Mouse (Mus musculus) G1E (cell line): ENCODE measurements at regions not wholly inside any gene's neighbourhood (a gene's known extent, or its start where the extent isn't known, plus 50 kb on each side); places are given as distances from the start of the nearest gene placed in this dataset.

ENCODE experiments used
- ATAC-seq: 2 replicates; pipeline ENCODE4 v1.8.0; 2016; ENCODE audit warnings: mild to moderate bottlenecking; ENCODE audit not compliant: insufficient number of reproducible peaks, poor library complexity, low FRiP score, severe bottlenecking; ENCODE audit errors: extremely low read depth
- DNase-seq: peaks from one replicate; pipeline ENCODE4 v3.0.0; 2012; ENCODE audit warnings: low spot score
- H3K27me3 ChIP-seq: 2 replicates; pipeline ENCODE4 v1.6.1; 2012; ENCODE audit warnings: mild to moderate bottlenecking, low read length, inconsistent platforms; ENCODE audit not compliant: insufficient read depth
- H3K36me3 ChIP-seq: replicated peaks from 2 replicates; pipeline ENCODE3; 2012; ENCODE audit warnings: mild to moderate bottlenecking, inconsistent platforms
- H3K4me1 ChIP-seq: 2 replicates; pipeline ENCODE4 v1.6.1; 2012; ENCODE audit warnings: low read depth, low read length, inconsistent platforms, mixed read lengths; ENCODE audit not compliant: insufficient read depth
- H3K4me3 ChIP-seq: 2 replicates; pipeline ENCODE4 v1.5.1; 2012; ENCODE audit warnings: low read depth, mild to moderate bottlenecking, inconsistent platforms, low read length, moderate library complexity, mixed read lengths
- H3K9me3 ChIP-seq: replicated peaks from 2 replicates; pipeline ENCODE4 v1.6.1; 2012; ENCODE audit warnings: inconsistent platforms
- CTCF ChIP-seq: IDR thresholded peaks from 2 replicates; pipeline ENCODE4 v1.5.1; 2012; ENCODE audit warnings: low read depth, low read length, inconsistent platforms, mixed read lengths
- GATA1 ChIP-seq: IDR thresholded peaks from 2 replicates; pipeline ENCODE4 v1.6.1; 2012; ENCODE audit warnings: borderline replicate concordance, low read length, inconsistent platforms, mixed read lengths
- GATA2 ChIP-seq: IDR thresholded peaks from 2 replicates; pipeline ENCODE4 v1.6.1; 2012; ENCODE audit warnings: low read depth, low read length, inconsistent platforms, borderline replicate concordance
- POLR2AphosphoS5 ChIP-seq: IDR thresholded peaks from 2 replicates; pipeline ENCODE4 v1.6.1; 2012; ENCODE audit warnings: low read depth, low read length, inconsistent platforms; ENCODE audit not compliant: insufficient replicate concordance
- TAL1 ChIP-seq: conservative IDR thresholded peaks from 2 replicates; pipeline ENCODE4 v1.6.1; 2012; ENCODE audit warnings: low read depth, low read length, inconsistent platforms, mixed read lengths

GRCm38 (mm10) chr15:74296277-74296676, 339.9 kb downstream of the Mroh4 start:
- H3K36me3 ChIP-seq: no peaks in the 10 kb centered on the region
- H3K4me1 ChIP-seq: no peaks in the 10 kb centered on the region
- TF ChIP-seq TAL1: no peak
- no peak for TF ChIP-seq GATA1
- TF ChIP-seq GATA2: no peak
- no peak for TF ChIP-seq CTCF
- no peak for TF ChIP-seq POLR2AphosphoS5
- peaks cover 94% of the 10 kb centered on the region for H3K9me3 ChIP-seq
- ATAC-seq (no peak), DNase-seq (no peak)
- no peak overlapping the region for H3K4me3 ChIP-seq
- H3K27me3 ChIP-seq: no peaks in the 10 kb centered on the region

DNA sequence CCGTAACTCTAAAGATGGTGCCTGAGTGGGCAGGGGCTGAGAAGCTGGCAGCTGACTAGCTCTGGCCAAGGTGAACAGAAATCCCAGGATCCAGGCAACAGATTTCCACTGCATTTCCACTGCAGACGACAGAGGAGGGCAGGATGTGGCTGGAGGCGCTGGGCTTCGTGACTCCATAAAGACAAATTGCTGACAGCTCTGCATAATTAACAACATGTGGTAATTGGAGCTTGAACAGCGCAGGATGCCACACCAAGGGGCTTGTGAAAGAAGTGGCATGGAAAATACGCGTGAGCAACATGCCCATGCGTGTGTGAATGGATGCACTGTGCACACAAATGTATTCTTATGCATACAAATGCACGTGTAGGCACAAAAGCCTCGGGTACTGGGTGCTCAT, 341.5 kb downstream of the Mroh4 start:
- DNase-seq (no peak), ATAC-seq (no peak)
- H3K4me1 ChIP-seq: no peaks in the 10 kb centered on the region
- H3K4me3 ChIP-seq: no peak overlapping the region; the same call in 1 of the 2 replicates
- TF ChIP-seq POLR2AphosphoS5 (no peak), GATA2 (no peak), TAL1 (no peak), GATA1 (no peak), CTCF (no peak)
- H3K27me3 ChIP-seq: no peaks in the 10 kb centered on the region
- H3K9me3 ChIP-seq: peaks cover 93% of the 10 kb centered on the region
- no peaks in the 10 kb centered on the region for H3K36me3 ChIP-seq

DNA sequence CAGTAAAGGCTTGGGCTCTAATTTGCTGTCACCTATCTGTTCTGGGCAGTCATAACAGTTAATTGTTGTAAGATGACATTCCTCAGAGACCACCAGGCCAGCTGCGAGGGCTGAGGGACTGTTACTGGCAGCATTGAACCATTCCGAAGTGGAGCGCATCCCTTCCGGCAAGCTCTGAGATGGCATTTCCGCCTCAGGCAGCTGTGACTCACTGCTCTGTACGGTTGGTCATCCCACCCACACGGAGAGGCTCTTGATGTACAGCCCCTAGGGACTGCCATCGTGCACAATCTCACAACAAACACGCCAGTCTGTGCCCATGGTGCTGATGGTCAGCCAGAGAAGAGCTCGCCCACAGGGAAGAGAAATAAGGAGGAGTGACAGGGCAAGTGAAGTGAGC, 342.0 kb downstream of the Mroh4 start:
- Histone ChIP-seq H3K4me1 (no peaks in the 10 kb centered on the region), H3K36me3 (no peaks in the 10 kb centered on the region), H3K27me3 (no peaks in the 10 kb centered on the region), H3K4me3 (no peak overlapping the region; the same call in 1 of the 2 replicates), H3K9me3 (peaks cover 93% of the 10 kb centered on the region)
- no peak for DNase-seq
- TF ChIP-seq GATA1 (no peak), POLR2AphosphoS5 (no peak), TAL1 (no peak), CTCF (no peak), GATA2 (no peak)
- ATAC-seq: no peak

DNA sequence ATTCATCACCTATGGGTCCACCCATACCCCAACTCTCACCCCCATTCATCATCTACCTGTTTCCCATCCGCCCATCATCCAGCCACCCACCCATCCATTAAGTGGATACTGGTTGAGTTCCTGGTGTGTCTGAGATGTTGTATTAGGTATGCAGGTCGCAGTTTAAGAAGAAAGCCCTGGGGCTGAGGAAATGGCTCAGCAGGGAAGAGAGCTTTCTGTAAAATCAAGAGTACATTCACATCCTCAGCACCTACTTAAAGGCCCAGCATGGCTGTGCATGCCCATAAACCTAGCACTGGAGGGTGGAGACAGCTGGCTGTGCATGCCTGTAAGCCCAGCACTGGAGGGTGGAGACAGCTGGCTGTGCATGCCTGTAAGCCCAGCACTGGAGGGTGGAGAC, 348.7 kb downstream of the Mroh4 start:
- no peak for DNase-seq
- no peaks in the 10 kb centered on the region for H3K36me3 ChIP-seq
- H3K4me3 ChIP-seq: no peak overlapping the region
- no peaks in the 10 kb centered on the region for H3K27me3 ChIP-seq
- H3K9me3 ChIP-seq: peaks cover 94% of the 10 kb centered on the region
- no peak for ATAC-seq
- TF ChIP-seq GATA2 (no peak), CTCF (no peak), GATA1 (no peak), POLR2AphosphoS5 (no peak), TAL1 (no peak)
- no peaks in the 10 kb centered on the region for H3K4me1 ChIP-seq

DNA sequence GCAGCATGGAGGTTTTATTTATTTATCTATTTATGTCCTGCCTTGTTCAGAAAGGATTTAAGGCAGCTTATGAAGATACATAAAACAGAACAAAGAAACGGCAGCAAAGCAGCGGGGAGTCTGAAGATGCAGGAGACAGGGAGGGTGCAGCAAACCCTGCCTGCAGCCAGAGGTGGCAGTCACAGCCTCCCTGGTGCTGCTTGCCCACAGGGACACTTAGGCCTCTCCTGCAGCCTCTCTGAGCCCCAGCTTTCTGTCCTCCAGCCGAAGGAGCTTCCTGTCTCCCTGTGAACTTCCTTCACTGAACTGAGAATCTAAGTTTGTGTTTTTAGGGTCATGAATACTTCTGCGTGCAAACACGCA, 353.0 kb downstream of the Mroh4 start:
- Histone ChIP-seq H3K4me1 (no peaks in the 10 kb centered on the region), H3K27me3 (no peaks in the 10 kb centered on the region), H3K4me3 (no peak overlapping the region), H3K9me3 (peaks cover 90% of the 10 kb centered on the region), H3K36me3 (no peaks in the 10 kb centered on the region)
- ATAC-seq (no peak), DNase-seq (no peak)
- no peak for TF ChIP-seq GATA2
- TF ChIP-seq TAL1: no peak
- TF ChIP-seq CTCF: no peak
- no peak for TF ChIP-seq GATA1
- TF ChIP-seq POLR2AphosphoS5: no peak

DNA sequence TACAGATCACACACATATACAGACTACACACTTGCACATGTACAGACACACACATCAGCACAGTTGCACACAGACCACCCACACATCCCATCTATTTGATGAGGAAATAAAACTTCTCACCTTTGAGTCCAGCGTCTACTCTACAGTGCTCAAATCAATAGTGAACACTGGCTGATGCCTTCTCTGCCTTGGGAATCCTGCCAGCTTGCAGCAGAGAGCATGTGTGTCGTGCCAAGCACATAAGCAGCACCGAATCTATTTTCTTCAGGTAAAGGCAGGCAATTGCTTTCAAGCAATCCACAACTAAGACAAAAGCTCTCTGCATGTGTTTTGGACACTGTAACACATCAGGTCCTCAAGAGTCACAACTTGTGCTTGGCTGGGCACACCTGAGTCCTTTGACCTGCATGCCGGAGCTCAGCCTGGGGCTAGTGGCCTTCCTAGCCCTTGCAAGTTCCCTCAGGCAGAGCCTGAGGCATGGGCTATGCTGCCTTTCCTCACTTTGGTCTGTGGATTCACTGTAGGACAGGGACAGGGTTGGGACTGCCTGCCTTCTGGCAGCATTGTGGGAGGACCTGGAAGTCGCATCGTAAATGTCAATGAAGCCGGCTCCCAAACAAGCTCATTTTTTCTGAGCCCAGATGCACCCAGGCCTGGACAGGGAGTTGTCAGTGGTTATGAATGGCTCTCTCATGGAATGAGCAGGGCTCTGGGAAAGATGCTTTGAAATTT, 353.5 kb downstream of the Mroh4 start:
- peaks cover 90% of the 10 kb centered on the region for H3K9me3 ChIP-seq
- ATAC-seq (no peak), DNase-seq (no peak)
- no peaks in the 10 kb centered on the region for H3K27me3 ChIP-seq
- no peak for TF ChIP-seq POLR2AphosphoS5
- TF ChIP-seq TAL1: no peak
- TF ChIP-seq GATA2: no peak
- TF ChIP-seq CTCF: no peak
- TF ChIP-seq GATA1: no peak
- no peaks in the 10 kb centered on the region for H3K36me3 ChIP-seq
- H3K4me1 ChIP-seq: no peaks in the 10 kb centered on the region
- H3K4me3 ChIP-seq: no peak overlapping the region
